Mouse (Mus musculus): ENCODE measurements at regions not wholly inside any gene's neighbourhood (a gene's known extent, or its start where the extent isn't known, plus 50 kb on each side); places are given as distances from the start of the nearest gene placed in this dataset.

- TF ChIP-seq HCFC1 (IDR thresholded peaks at IDR 0.05; ENCODE audit: low read depth, low read length), result peak; percentile 48; the same call in 1 of the 2 replicates
Observed at GRCm38 (mm10) chr10:91342083-91342482, 161.0 kb upstream of the Tmpo start (continued).

GRCm38 (mm10) chr10:91339361-91339760 lies 158.2 kb upstream of the Tmpo start:
- H3K79me2 ChIP-seq (ENCODE audit: control insufficient read depth, insufficient read depth, low read length, poor library complexity), result no peaks in the 10 kb centered on the region

GRCm38 (mm10) chr10:91326661-91327312 lies 145.7 kb upstream of the Tmpo start:
- Histone ChIP-seq H3K79me2 (ENCODE audit: control insufficient read depth, insufficient read depth, low read length, poor library complexity) (no peaks in the 10 kb centered on the region), H3K27ac (ENCODE audit: control insufficient read depth, low read depth, low read length) (no peak overlapping the region), H3K27me3 (ENCODE audit: control insufficient read depth in 1 of 2, insufficient read depth in 2 of 2, low read length in 2 of 2) (no peaks in the 10 kb centered on the region), H3K4me3 (ENCODE audit: control insufficient read depth in 1 of 2, insufficient read depth in 1 of 2, low read depth in 2 of 2, low read length in 2 of 2) (no peak overlapping the region), H3K9ac (ENCODE audit: control insufficient read depth, low read depth, low read length, poor library complexity, severe bottlenecking) (no peak overlapping the region), H3K4me1 (ENCODE audit: control insufficient read depth in 1 of 2, insufficient read depth in 2 of 2, low read length in 2 of 2) (no peaks in the 10 kb centered on the region), H3K36me3 (ENCODE audit: control insufficient read depth in 1 of 2, insufficient read depth in 2 of 2, low read length in 2 of 2) (no peaks in the 10 kb centered on the region), H3K9me3 (replicated peaks; ENCODE audit: insufficient read depth, low read length) (no peaks in the 10 kb centered on the region)
- no peak for DNase-seq (ENCODE audit: low read depth, low spot score)
- TF ChIP-seq ZC3H11A (IDR thresholded peaks at IDR 0.05; ENCODE audit: low read depth, low read length) (no peak), JUND (IDR thresholded peaks at IDR 0.05; ENCODE audit: low read depth, low read length) (no peak), CHD2 (IDR thresholded peaks at IDR 0.05; ENCODE audit: low read length) (no peak), POLR2AphosphoS2 (IDR thresholded peaks at IDR 0.05; ENCODE audit: low read length) (no peak), SMC3 (IDR thresholded peaks at IDR 0.05; ENCODE audit: low read depth, low read length) (no peak), USF1 (IDR thresholded peaks at IDR 0.05; ENCODE audit: low read depth, low read length) (no peak), SIN3A (IDR thresholded peaks at IDR 0.05; ENCODE audit: low read length) (no peak), ZKSCAN1 (IDR thresholded peaks at IDR 0.05; ENCODE audit: low read depth, low read length) (no peak), MXI1 (IDR thresholded peaks at IDR 0.05; ENCODE audit: low read depth, low read length) (no peak), MAX (IDR thresholded peaks at IDR 0.05; ENCODE audit: low read length) (no peak), MYC (IDR thresholded peaks at IDR 0.05; ENCODE audit: low read depth, low read length) (no peak), NELFE (IDR thresholded peaks at IDR 0.05; ENCODE audit: low read depth, low read length) (no peak)

More at GRCm38 (mm10) chr10:91339361-91339760, 158.2 kb upstream of the Tmpo start:
- no peak for DNase-seq (ENCODE audit: low read depth, low spot score)
- H3K36me3 ChIP-seq (ENCODE audit: control insufficient read depth in 1 of 2, insufficient read depth in 2 of 2, low read length in 2 of 2), result no peaks in the 10 kb centered on the region
- TF ChIP-seq CHD1 (IDR thresholded peaks at IDR 0.05; ENCODE audit: low read depth, low read length), result no peak
- no peak for TF ChIP-seq ZNF384 (IDR thresholded peaks at IDR 0.05; ENCODE audit: low read depth, low read length)
- no peak for TF ChIP-seq ELF1 (IDR thresholded peaks at IDR 0.05; ENCODE audit: low read depth, low read length)
- no peak for TF ChIP-seq NELFE (IDR thresholded peaks at IDR 0.05; ENCODE audit: low read depth, low read length)
- TF ChIP-seq TCF12 (IDR thresholded peaks at IDR 0.05; ENCODE audit: low read depth, low read length), result no peak
- TF ChIP-seq MEF2A (IDR thresholded peaks at IDR 0.05; ENCODE audit: extremely low read depth, insufficient replicate concordance, low read depth, low read length, poor library complexity, severe bottlenecking), result no peak
- no peak for TF ChIP-seq NRF1 (IDR thresholded peaks at IDR 0.05; ENCODE audit: insufficient read depth, low read depth, low read length, poor library complexity, severe bottlenecking)
- no peak for TF ChIP-seq GABPA (IDR thresholded peaks at IDR 0.05; ENCODE audit: low read depth, low read length)
- no peak for TF ChIP-seq TAL1 (IDR thresholded peaks at IDR 0.05; ENCODE audit: low read length)
- TF ChIP-seq USF2 (IDR thresholded peaks at IDR 0.05; ENCODE audit: borderline replicate concordance in 1 of 2, insufficient read depth in 1 of 2, low read depth in 1 of 2, low read length in 2 of 2), result no peak
- no peak for TF ChIP-seq E2F4 (IDR thresholded peaks at IDR 0.05; ENCODE audit: borderline replicate concordance, low read depth, low read length)
- TF ChIP-seq CHD2 (IDR thresholded peaks at IDR 0.05; ENCODE audit: low read length), result no peak
- no peak for TF ChIP-seq MXI1 (IDR thresholded peaks at IDR 0.05; ENCODE audit: low read depth, low read length)
- peaks cover 0 to 5% of the 10 kb centered on the region in 2 experiments; a peak in 1 of 4 replicates for H3K4me1 ChIP-seq (ENCODE audit: control insufficient read depth in 1 of 2, insufficient read depth in 2 of 2, low read length in 2 of 2)
- no peaks in the 10 kb centered on the region for H3K27me3 ChIP-seq (ENCODE audit: control insufficient read depth in 1 of 2, insufficient read depth in 2 of 2, low read length in 2 of 2)
- no peak overlapping the region for H3K4me3 ChIP-seq (ENCODE audit: control insufficient read depth in 1 of 2, insufficient read depth in 1 of 2, low read depth in 2 of 2, low read length in 2 of 2)
- no peak overlapping the region for H3K27ac ChIP-seq (ENCODE audit: control insufficient read depth, low read depth, low read length)
- no peaks in the 10 kb centered on the region for H3K9me3 ChIP-seq (replicated peaks; ENCODE audit: insufficient read depth, low read length)
- H3K9ac ChIP-seq (ENCODE audit: control insufficient read depth, low read depth, low read length, poor library complexity, severe bottlenecking), result no peak overlapping the region
